Mouse (Mus musculus): ENCODE measurements around the gene Mrps6.

DNA sequence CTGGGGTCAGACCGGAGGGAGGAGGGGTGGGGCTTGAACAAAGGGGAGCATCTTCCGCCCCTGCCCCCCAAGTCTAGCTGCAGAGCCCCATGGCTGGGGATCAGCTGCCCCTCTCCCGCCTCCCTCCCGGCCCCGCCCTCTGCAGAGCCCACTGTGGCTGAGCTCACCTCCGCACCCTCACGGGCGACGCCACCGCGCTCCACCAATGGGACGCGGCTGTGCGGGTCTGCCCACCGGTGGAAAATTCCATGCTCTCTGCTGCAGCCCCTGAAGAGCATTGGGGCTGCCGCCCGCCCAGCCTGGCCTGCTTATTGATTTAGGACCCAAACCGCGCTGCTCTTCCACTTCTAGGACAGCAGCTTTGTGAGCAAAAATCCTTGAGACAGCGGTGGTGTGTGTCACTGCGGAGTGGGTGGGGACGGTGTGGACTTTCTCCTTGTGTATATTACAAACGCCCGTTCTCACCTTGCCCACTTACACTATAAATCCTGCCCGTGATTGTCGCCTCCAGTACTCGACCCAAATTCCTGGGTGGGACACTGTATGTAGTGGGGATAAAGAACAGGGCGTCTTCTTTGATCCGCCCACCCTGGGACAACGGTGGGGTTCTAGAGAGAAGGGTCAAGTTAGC is 100.5 kb downstream of the Mrps6 start:
- TF ChIP-seq BHLHE40 (IDR thresholded peaks at IDR 0.05; ENCODE audit: low read depth, low read length) = no peak
- TF ChIP-seq POLR2A (IDR thresholded peaks at IDR 0.05; ENCODE audit: low read depth, low read length) = no peak
- no peak for TF ChIP-seq ZMIZ1 (IDR thresholded peaks at IDR 0.05; ENCODE audit: low read depth, low read length)
- TF ChIP-seq GABPA (IDR thresholded peaks at IDR 0.05; ENCODE audit: insufficient replicate concordance, low read depth, low read length) = no peak
- no peak for TF ChIP-seq EP300 (IDR thresholded peaks at IDR 0.05; ENCODE audit: low read length)
- TF ChIP-seq CTCF (conservative IDR thresholded peaks at IDR 0.05 in 1 of 2, IDR thresholded peaks at IDR 0.05 in 1 of 2; ENCODE audit: low read depth in 2 of 2, low read length in 2 of 2) = no peak
- TF ChIP-seq ZC3H11A (IDR thresholded peaks at IDR 0.05; ENCODE audit: low read depth, low read length) = no peak
- TF ChIP-seq IRF4 (IDR thresholded peaks at IDR 0.05; ENCODE audit: low read depth, low read length) = no peak
- no peak for TF ChIP-seq MYC (IDR thresholded peaks at IDR 0.05; ENCODE audit: low read depth, low read length)
- no peak for TF ChIP-seq RCOR1 (conservative IDR thresholded peaks at IDR 0.05; ENCODE audit: low read depth, low read length)
